Mouse (Mus musculus) spleen, embryonic (tissue): ENCODE measurements around the gene Myo1c.
"Not testable (repeated sequence)": the region's sequence is repeated elsewhere in the genome, so short reads cannot be mapped to it uniquely, and the experiment has no call there.

Source experiments
- CTCF ChIA-PET: fragments of 350-600 bp; sonication (Branson Sonifier 250); formaldehyde crosslinking; loops from one replicate; lab custom pipeline; 2022; lab: Charles Lee

Gene Myo1c

GRCm38 (mm10) chr11:75697464-75697863 lies 47.2 kb downstream of the Myo1c start:
- CTCF ChIA-PET = not testable (repeated sequence)

GRCm38 (mm10) chr11:75700557-75700956 lies 50.3 kb downstream of the Myo1c start:
- CTCF ChIA-PET = interaction anchor here (0.5 to 0.7 kb wide), 2 partner anchors 51 to 71 kb away, joined by 5 to 7 read pairs; no protein-coding TSS in a partner anchor

- CTCF ChIA-PET = no interaction called here
Measured at GRCm38 (mm10) chr11:75702761-75703160, 52.5 kb downstream of the Myo1c start.

DNA sequence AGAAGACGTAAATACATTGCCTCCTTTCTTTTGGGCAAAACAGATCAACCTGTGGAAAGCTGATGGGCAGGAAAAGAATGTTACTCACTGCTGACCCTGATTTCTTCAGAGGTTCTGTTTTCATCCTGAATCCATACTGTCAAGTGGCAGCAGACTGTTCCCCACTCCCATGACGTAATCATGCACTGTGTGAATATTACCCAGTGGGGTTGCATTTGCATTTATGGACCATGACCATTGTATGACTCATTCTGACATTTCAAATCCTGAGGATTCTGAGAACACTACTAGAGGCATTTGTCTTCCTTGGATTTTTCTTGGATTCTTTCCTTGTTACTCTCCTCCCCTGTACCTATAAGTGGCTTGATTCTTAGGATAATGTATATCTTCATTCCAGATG lies 53.4 kb downstream of the Myo1c start:
- CTCF ChIA-PET = no interaction called here

- CTCF ChIA-PET = interaction anchor here (0.6 to 1.6 kb wide), 2 partner anchors 41 to 256 kb away, joined by 3 read pairs; no protein-coding TSS in a partner anchor
Measured at GRCm38 (mm10) chr11:75713949-75714348, 63.6 kb downstream of the Myo1c start.

DNA sequence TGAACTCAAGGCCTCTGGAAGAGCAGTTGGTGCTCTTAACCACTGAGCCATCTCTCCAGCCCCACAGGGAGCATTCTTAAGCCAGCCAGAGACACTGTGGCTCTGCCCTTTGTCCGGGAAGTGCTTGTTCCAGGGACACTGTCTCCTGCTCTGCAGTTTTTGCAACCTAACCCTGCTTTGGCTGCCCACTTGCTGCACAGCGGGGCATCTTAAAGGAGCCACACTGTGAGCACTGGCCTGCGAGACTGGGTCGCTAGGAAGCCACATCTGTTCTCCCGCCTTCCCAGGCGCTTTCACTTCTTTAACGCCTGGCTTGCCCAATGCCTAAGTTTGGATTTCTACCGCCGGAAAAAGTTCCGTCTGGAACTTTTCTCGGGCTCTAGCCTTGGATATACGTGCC lies 65.3 kb downstream of the Myo1c start:
- CTCF ChIA-PET = no interaction called here

DNA sequence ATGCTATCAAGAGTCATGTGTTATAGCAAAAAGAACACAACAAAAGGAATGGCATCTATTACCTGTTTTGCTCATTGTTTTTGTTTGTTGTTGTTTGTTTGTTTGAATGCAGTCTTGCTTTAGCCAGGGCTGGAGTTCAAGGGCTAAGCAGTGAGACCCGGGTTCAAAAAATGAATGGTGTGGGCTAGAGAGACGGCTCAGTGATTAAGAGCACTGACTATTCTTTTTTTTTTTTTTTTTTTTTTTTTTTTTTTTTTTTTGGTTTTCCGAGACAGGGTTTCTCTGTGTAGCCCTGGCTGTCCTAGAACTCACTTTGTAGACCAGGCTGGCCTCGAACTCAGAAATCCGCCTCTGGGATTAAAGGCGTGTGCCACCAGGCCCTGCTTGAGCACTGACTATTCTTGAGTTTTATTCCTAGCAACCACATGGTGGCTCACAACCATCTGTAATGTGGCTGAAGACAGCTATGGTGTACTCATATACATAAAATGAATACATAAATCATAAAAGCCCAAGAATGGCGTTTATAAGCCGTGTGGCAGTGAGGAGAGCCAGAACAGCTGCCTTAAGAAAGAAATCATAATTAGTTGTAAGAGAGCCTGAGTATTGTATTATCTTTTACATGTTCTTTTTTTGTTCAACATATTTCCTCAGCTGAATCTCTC lies 66.5 kb downstream of the Myo1c start:
- CTCF ChIA-PET = interaction anchor here (0.6 to 0.8 kb wide), 2 partner anchors 11 to 28 kb away, joined by 3 to 11 read pairs; no protein-coding TSS in a partner anchor

- CTCF ChIA-PET = interaction anchor here (0.7 kb wide), 1 partner anchor 154 kb away, joined by 4 read pairs; no protein-coding TSS in a partner anchor
Measured at GRCm38 (mm10) chr11:75722339-75722738, 72.0 kb downstream of the Myo1c start.
